Mouse (Mus musculus): ENCODE results near the gene Fbxw25. TPM values are rescaled to one million over a fixed set of nuclear protein-coding genes. Genes with fewer than 3 reads are reported as not detected.
"Not testable (repeated sequence)": the region's sequence is repeated elsewhere in the genome, so short reads cannot be mapped to it uniquely, and the experiment has no call there.

Gene Fbxw25
- not detected in 2 replicates for polyA plus RNA-seq (2015; fragmentation: Nextera tagmentation; extraction: Ambion mirVana)

DNA sequence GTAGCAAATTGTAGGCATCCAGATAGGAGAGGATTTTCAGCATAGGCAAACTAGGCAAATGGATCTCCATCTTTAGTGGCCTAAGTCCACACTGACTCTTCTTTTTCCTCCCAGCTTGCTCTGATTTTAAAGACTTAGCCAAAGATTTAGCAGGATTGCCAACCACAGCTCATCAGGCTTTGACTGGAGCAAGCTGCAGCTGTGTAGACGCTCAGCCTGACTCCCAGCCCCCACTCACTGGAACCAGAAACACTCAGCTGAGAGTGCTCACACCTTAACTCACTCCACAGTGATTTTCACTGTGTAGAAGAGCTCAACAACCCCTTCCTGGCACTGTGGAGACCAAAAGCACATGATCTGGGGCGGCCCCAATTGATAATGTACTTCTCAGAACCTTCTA, at the start of gene Fbxw25:
Fbxw25 (minus strand) TSS at position 101 of the 400 bp plus-strand sequence.
- H3K27ac ChIP-seq (ENCODE audit: low read length); H3K4me1 ChIP-seq (ENCODE audit: control insufficient read depth, insufficient read depth, low read length); H3K9ac ChIP-seq (ENCODE audit: low read depth, low read length); H3K27me3 ChIP-seq (ENCODE audit: control insufficient read depth, insufficient read depth, low read depth, low read length); H3K9me3 ChIP-seq (replicated peaks; ENCODE audit: control insufficient read depth, low read length, poor library complexity, severe bottlenecking); H3K36me3 ChIP-seq (ENCODE audit: control insufficient read depth, insufficient read depth, low read length); H3K4me3 ChIP-seq (ENCODE audit: low read depth, low read length); H3K4me2 ChIP-seq (ENCODE audit: low read length); ATAC-seq: not testable (repeated sequence)
- 64% methylated on average over 2 of the region's 2 CpGs for WGBS

DNA sequence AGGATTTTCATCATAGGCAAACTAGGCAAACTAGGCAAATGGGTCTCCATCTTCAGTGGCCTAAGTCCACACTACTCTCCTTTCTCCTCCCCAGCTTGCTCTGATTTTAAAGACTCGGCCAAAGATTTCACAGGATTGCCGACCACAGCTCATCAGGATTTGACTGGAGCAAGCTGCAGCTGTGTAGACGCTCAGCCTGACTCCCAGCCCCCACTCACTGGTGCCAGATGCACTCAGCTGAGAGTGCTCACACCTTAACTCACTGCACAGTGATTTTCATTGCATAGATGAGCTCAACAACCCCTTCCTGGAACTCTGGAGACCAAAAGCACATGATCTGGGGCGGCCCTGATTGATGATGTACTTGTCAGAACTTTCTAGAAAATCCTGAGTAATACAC, 38.1 kb upstream of the Fbxw25 start, which contains the start of gene Fbxw18:
Fbxw18 (minus strand) TSS at position 101 of the 400 bp plus-strand sequence.
- H3K27me3 ChIP-seq (ENCODE audit: control insufficient read depth, insufficient read depth, low read depth, low read length); H3K9me3 ChIP-seq (replicated peaks; ENCODE audit: control insufficient read depth, low read length, poor library complexity, severe bottlenecking); H3K27ac ChIP-seq (ENCODE audit: low read length); H3K4me3 ChIP-seq (ENCODE audit: low read depth, low read length); H3K36me3 ChIP-seq (ENCODE audit: control insufficient read depth, insufficient read depth, low read length); H3K4me1 ChIP-seq (ENCODE audit: control insufficient read depth, insufficient read depth, low read length); H3K9ac ChIP-seq (ENCODE audit: low read depth, low read length); ATAC-seq; H3K4me2 ChIP-seq (ENCODE audit: low read length): not testable (repeated sequence)
- WGBS, result 78% methylated on average over 4 of the region's 4 CpGs

DNA sequence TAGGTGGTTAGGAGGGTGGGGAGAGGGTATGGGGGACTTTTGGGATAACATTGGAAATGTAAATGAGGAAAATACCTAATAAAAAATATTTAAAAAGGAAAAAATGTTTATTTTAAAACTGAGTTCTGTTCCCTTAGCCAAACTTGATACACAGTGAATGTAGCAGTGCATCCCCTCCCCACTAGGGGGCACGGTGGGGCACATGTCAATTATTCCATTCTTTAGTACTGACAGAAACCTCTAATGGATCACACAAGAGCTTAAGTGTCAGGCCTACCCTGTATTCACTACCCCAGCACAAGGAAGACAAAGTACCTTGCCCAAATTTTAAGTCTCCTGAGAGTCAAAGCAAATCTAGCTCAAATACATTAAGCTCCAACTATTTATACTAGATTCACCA, 20.8 kb upstream of the Fbxw25 start:
- no peak overlapping the region for H3K4me2 ChIP-seq (ENCODE audit: low read length)
- H3K4me3 ChIP-seq (ENCODE audit: low read depth, low read length), result no peak overlapping the region
- no peaks in the 10 kb centered on the region for H3K36me3 ChIP-seq (ENCODE audit: control insufficient read depth, insufficient read depth, low read length)
- H3K9ac ChIP-seq (ENCODE audit: low read depth, low read length), result no peak overlapping the region
- no peaks in the 10 kb centered on the region for H3K4me1 ChIP-seq (ENCODE audit: control insufficient read depth, insufficient read depth, low read length)
- H3K27me3 ChIP-seq (ENCODE audit: control insufficient read depth, insufficient read depth, low read depth, low read length), result no peaks in the 10 kb centered on the region
- H3K27ac ChIP-seq (ENCODE audit: low read length), result no peak overlapping the region
- ATAC-seq, result no peak
- whole genome bisulfite sequencing, result 4% methylated on average over 1 of the region's 1 CpGs
- H3K9me3 ChIP-seq (replicated peaks; ENCODE audit: control insufficient read depth, low read length, poor library complexity, severe bottlenecking), result no peaks in the 10 kb centered on the region

- not testable (repeated sequence) for H3K9me3 ChIP-seq (replicated peaks; ENCODE audit: control insufficient read depth, low read length, poor library complexity, severe bottlenecking); H3K4me2 ChIP-seq (ENCODE audit: low read length); H3K4me1 ChIP-seq (ENCODE audit: control insufficient read depth, insufficient read depth, low read length); ATAC-seq; H3K4me3 ChIP-seq (ENCODE audit: low read depth, low read length); H3K27ac ChIP-seq (ENCODE audit: low read length); H3K9ac ChIP-seq (ENCODE audit: low read depth, low read length); H3K36me3 ChIP-seq (ENCODE audit: control insufficient read depth, insufficient read depth, low read length); H3K27me3 ChIP-seq (ENCODE audit: control insufficient read depth, insufficient read depth, low read depth, low read length)
- WGBS, result 83% methylated on average over 2 of the region's 2 CpGs
These were observed 38.5 kb downstream of the Fbxw25 start, which contains the start of gene Fbxw24 for GRCm38 (mm10) chr9:109625957-109626356. Gene Fbxw24, minus strand, starts transcription at chr9:109626057.

DNA sequence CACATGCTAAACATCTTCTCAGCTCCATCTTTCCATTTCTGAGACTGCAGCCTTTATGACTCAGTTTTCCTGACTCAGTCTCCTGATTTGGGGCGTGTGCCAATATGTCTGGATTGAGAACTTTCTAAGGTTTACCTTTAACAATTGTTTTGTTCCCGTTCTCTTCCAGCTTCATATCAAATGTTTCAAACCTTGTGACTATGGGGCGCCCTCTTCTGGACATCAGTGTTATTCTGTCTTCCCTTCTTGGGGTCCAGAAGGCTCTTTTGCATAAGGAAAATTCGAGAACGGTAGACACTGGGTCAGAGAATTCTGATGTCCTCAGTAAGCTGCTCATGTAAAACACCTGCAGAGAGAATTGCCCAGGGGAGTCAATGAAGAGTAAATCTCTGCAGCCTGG, 57.6 kb downstream of the Fbxw25 start:
- H3K4me2 ChIP-seq (ENCODE audit: low read length); H3K36me3 ChIP-seq (ENCODE audit: control insufficient read depth, insufficient read depth, low read length); H3K27me3 ChIP-seq (ENCODE audit: control insufficient read depth, insufficient read depth, low read depth, low read length); H3K4me1 ChIP-seq (ENCODE audit: control insufficient read depth, insufficient read depth, low read length); H3K9ac ChIP-seq (ENCODE audit: low read depth, low read length); H3K4me3 ChIP-seq (ENCODE audit: low read depth, low read length); H3K9me3 ChIP-seq (replicated peaks; ENCODE audit: control insufficient read depth, low read length, poor library complexity, severe bottlenecking); ATAC-seq; H3K27ac ChIP-seq (ENCODE audit: low read length): not testable (repeated sequence)
- WGBS, result 37% methylated on average over 5 of the region's 5 CpGs

DNA sequence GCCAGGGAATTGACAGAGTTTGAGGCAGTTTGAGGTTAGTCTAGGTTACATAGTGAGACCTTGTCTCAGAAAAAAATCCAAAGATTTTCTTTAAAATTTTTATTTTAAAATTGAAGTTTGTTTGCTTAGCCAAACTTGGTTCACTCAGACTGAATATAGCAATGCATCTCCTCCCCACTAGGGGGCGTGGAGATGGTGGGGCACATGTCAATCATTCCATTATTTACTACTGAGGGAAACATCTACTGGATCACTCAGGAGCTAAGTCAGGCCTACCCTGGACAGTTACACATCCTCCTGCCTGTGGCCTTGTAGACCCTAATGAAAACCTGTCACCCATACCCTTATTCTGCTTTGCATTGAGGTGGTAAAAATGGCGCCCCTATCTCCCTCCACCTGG, 62.3 kb downstream of the Fbxw25 start:
- not testable (repeated sequence) for H3K4me1 ChIP-seq (ENCODE audit: control insufficient read depth, insufficient read depth, low read length); H3K4me2 ChIP-seq (ENCODE audit: low read length); H3K9me3 ChIP-seq (replicated peaks; ENCODE audit: control insufficient read depth, low read length, poor library complexity, severe bottlenecking); H3K4me3 ChIP-seq (ENCODE audit: low read depth, low read length); H3K27ac ChIP-seq (ENCODE audit: low read length); H3K36me3 ChIP-seq (ENCODE audit: control insufficient read depth, insufficient read depth, low read length); H3K9ac ChIP-seq (ENCODE audit: low read depth, low read length); H3K27me3 ChIP-seq (ENCODE audit: control insufficient read depth, insufficient read depth, low read depth, low read length); ATAC-seq
- WGBS, result 60% methylated on average over 2 of the region's 2 CpGs

DNA sequence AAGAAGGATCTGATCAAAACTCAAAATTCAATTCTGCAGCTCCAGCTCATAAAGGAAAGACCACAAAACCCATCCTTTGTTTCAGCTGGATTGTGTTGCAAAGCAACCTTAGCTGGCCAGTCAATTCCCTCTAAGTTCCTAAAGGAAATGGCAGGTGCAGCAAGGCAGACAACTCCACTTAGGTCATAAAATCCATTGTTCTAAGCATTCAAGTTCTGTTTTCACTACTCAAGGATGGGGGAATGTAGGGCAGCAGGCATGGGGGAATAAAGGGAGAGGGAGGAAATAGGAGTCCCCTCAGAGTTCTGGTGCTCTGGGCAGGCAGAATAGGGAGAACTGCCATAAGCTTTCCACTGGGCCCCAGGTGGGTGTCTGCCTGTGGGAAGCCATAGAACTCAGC, 67.2 kb downstream of the Fbxw25 start:
- Histone ChIP-seq H3K36me3 (ENCODE audit: control insufficient read depth, insufficient read depth, low read length) (no peaks in the 10 kb centered on the region), H3K27ac (ENCODE audit: low read length) (no peak overlapping the region), H3K9ac (ENCODE audit: low read depth, low read length) (no peak overlapping the region), H3K4me3 (ENCODE audit: low read depth, low read length) (no peak overlapping the region), H3K4me2 (ENCODE audit: low read length) (no peak overlapping the region), H3K9me3 (replicated peaks; ENCODE audit: control insufficient read depth, low read length, poor library complexity, severe bottlenecking) (0 out of 2 replicates have a peak, but pooled peaks cover 6% of the 10 kb centered on the region), H3K27me3 (ENCODE audit: control insufficient read depth, insufficient read depth, low read depth, low read length) (no peaks in the 10 kb centered on the region), H3K4me1 (ENCODE audit: control insufficient read depth, insufficient read depth, low read length) (no peaks in the 10 kb centered on the region)
- no peak for ATAC-seq

Other genes starting within 250 kb of the Fbxw25 start
- gene Fbxw16, start 215.5 kb downstream of the Fbxw25 start, polyA plus RNA-seq (2015; fragmentation: Nextera tagmentation; extraction: Ambion mirVana), result not detected in 2 replicates
- gene Fbxw19, start 168.8 kb downstream of the Fbxw25 start, polyA plus RNA-seq (2015; fragmentation: Nextera tagmentation; extraction: Ambion mirVana), result not detected in 2 replicates
- not detected in 2 replicates for gene Fbxw15, start 96.4 kb downstream of the Fbxw25 start, polyA plus RNA-seq (2015; fragmentation: Nextera tagmentation; extraction: Ambion mirVana)
- not detected in 2 replicates for gene Fbxw24, start 38.6 kb downstream of the Fbxw25 start, polyA plus RNA-seq (2015; fragmentation: Nextera tagmentation; extraction: Ambion mirVana)
- gene Fbxw18, start 38.0 kb upstream of the Fbxw25 start, polyA plus RNA-seq (2015; fragmentation: Nextera tagmentation; extraction: Ambion mirVana), result 0.14 TPM in 1 of 2 replicates, not detected in the other
- gene Fbxw26, start 81.4 kb upstream of the Fbxw25 start, polyA plus RNA-seq (2015; fragmentation: Nextera tagmentation; extraction: Ambion mirVana), result not detected in 2 replicates
- gene Fbxw27, start 126.0 kb upstream of the Fbxw25 start, polyA plus RNA-seq (2015; fragmentation: Nextera tagmentation; extraction: Ambion mirVana), result not detected in 2 replicates
- 0.31 TPM in 1 of 2 replicates, not detected in the other for gene Spink8, start 147.6 kb upstream of the Fbxw25 start, polyA plus RNA-seq (2015; fragmentation: Nextera tagmentation; extraction: Ambion mirVana)
- 64.9 and 69.9 TPM in 2 replicates for gene Nme6, start 168.1 kb upstream of the Fbxw25 start, polyA plus RNA-seq (2015; fragmentation: Nextera tagmentation; extraction: Ambion mirVana)
- gene Camp, start 185.0 kb upstream of the Fbxw25 start, polyA plus RNA-seq (2015; fragmentation: Nextera tagmentation; extraction: Ambion mirVana), result 0.29 and 0.68 TPM in 2 replicates
- gene Cdc25a, start 210.9 kb upstream of the Fbxw25 start, polyA plus RNA-seq (2015; fragmentation: Nextera tagmentation; extraction: Ambion mirVana), result 9.9 and 12.3 TPM in 2 replicates

Measured in midbrain, embryonic 16.5 days (tissue).